Mouse (Mus musculus) mature B cell (primary cell): ENCODE measurements around the gene Hmgcs1.
"Not testable (repeated sequence)": the region's sequence is repeated elsewhere in the genome, so short reads cannot be mapped to it uniquely, and the experiment has no call there.

Experiments
- in situ Hi-C: fragments of 300-500 bp; cut with MboI; formaldehyde crosslinking; loops from 2 replicates; pipeline ENCODE4 v1.14.3; 2019

Hmgcs1 gene

GRCm38 (mm10) chr13:119690039-119690728 is at the start of gene Hmgcs1:
Gene Hmgcs1 (plus strand): TSS chr13:119690379.
- in situ Hi-C loops: no loop called here

- in situ Hi-C loops: no loop called here
These were observed 49.7 kb upstream of the Hmgcs1 start for GRCm38 (mm10) chr13:119640504-119640903.

GRCm38 (mm10) chr13:119641145-119641544 is 49.0 kb upstream of the Hmgcs1 start:
- in situ Hi-C loops: no loop called here

GRCm38 (mm10) chr13:119644769-119645168 is 45.4 kb upstream of the Hmgcs1 start:
- in situ Hi-C loops: no loop called here

- in situ Hi-C loops: no loop called here
These were observed 43.7 kb upstream of the Hmgcs1 start for GRCm38 (mm10) chr13:119646511-119646910.

- in situ Hi-C loops: no loop called here
These were observed 41.1 kb upstream of the Hmgcs1 start for GRCm38 (mm10) chr13:119648891-119649698.

GRCm38 (mm10) chr13:119649699-119650046 is 40.5 kb upstream of the Hmgcs1 start:
- in situ Hi-C loops: no loop called here

- in situ Hi-C loops: no loop called here
These were observed 35.4 kb upstream of the Hmgcs1 start for GRCm38 (mm10) chr13:119654734-119655133.

- in situ Hi-C loops: no loop called here
These were observed 33.9 kb upstream of the Hmgcs1 start for GRCm38 (mm10) chr13:119656246-119656645.

- in situ Hi-C loops: no loop called here
These were observed 33.2 kb upstream of the Hmgcs1 start for GRCm38 (mm10) chr13:119656846-119657416.

GRCm38 (mm10) chr13:119661420-119661819 is 28.8 kb upstream of the Hmgcs1 start:
- in situ Hi-C loops: not testable (repeated sequence)

GRCm38 (mm10) chr13:119678794-119679193 is 11.4 kb upstream of the Hmgcs1 start:
- in situ Hi-C loops: no loop called here

- in situ Hi-C loops: no loop called here
These were observed 10.5 kb upstream of the Hmgcs1 start for GRCm38 (mm10) chr13:119679721-119680120.

- in situ Hi-C loops: no loop called here
These were observed 9.0 kb upstream of the Hmgcs1 start for GRCm38 (mm10) chr13:119681161-119681560.

- in situ Hi-C loops: no loop called here
These were observed 5.6 kb upstream of the Hmgcs1 start for GRCm38 (mm10) chr13:119684416-119685177.

GRCm38 (mm10) chr13:119689709-119690038 is 505 bp upstream of the Hmgcs1 start:
- in situ Hi-C loops: no loop called here

GRCm38 (mm10) chr13:119690876-119691620 is 869 bp downstream of the Hmgcs1 start:
- in situ Hi-C loops: no loop called here

- in situ Hi-C loops: not testable (repeated sequence)
These were observed 1.8 kb downstream of the Hmgcs1 start for GRCm38 (mm10) chr13:119691958-119692357.

GRCm38 (mm10) chr13:119695676-119696075 is 5.5 kb downstream of the Hmgcs1 start:
- in situ Hi-C loops: no loop called here

GRCm38 (mm10) chr13:119696496-119696895 is 6.3 kb downstream of the Hmgcs1 start:
- in situ Hi-C loops: no loop called here

GRCm38 (mm10) chr13:119698436-119698835 is 8.3 kb downstream of the Hmgcs1 start:
- in situ Hi-C loops: no loop called here

GRCm38 (mm10) chr13:119704280-119704679 is 14.1 kb downstream of the Hmgcs1 start:
- in situ Hi-C loops: no loop called here
